Mouse (Mus musculus): Measurements from ENCODE around the gene Zfp719. TPM values are rescaled to one million over a fixed set of nuclear protein-coding genes. Genes with fewer than 3 reads are reported as not detected.

The Zfp719 gene
- polyA plus RNA-seq, 1 experiment from 2014 or later: 8.0 TPM

- H3K4me2 ChIP-seq: no peak overlapping the region
- H3K4me1 ChIP-seq (ENCODE audit: control insufficient read depth, insufficient read depth, low read length): no peaks in the 10 kb centered on the region
- no peaks in the 10 kb centered on the region for H3K9me3 ChIP-seq (replicated peaks; ENCODE audit: control insufficient read depth, low read length)
- H3K27me3 ChIP-seq (ENCODE audit: control insufficient read depth, insufficient read depth, low read length): no peaks in the 10 kb centered on the region
- no peak overlapping the region for H3K9ac ChIP-seq (ENCODE audit: low read depth, low read length)
- 60% methylated on average over 3 of the region's 3 CpGs for WGBS (ENCODE audit: insufficient replicate concordance)
- no peak for ATAC-seq (replicated peaks; ENCODE audit: insufficient number of reproducible peaks, low FRiP score, low TSS enrichment)
- no peak overlapping the region for H3K27ac ChIP-seq (ENCODE audit: low read depth, low read length)
- no peaks in the 10 kb centered on the region for H3K36me3 ChIP-seq (ENCODE audit: control insufficient read depth, insufficient read depth, low read length)
- no peak overlapping the region for H3K4me3 ChIP-seq (ENCODE audit: low read depth, low read length)
Measured at GRCm38 (mm10) chr7:43625065-43625464, 45.7 kb downstream of the Zfp719 start.

DNA sequence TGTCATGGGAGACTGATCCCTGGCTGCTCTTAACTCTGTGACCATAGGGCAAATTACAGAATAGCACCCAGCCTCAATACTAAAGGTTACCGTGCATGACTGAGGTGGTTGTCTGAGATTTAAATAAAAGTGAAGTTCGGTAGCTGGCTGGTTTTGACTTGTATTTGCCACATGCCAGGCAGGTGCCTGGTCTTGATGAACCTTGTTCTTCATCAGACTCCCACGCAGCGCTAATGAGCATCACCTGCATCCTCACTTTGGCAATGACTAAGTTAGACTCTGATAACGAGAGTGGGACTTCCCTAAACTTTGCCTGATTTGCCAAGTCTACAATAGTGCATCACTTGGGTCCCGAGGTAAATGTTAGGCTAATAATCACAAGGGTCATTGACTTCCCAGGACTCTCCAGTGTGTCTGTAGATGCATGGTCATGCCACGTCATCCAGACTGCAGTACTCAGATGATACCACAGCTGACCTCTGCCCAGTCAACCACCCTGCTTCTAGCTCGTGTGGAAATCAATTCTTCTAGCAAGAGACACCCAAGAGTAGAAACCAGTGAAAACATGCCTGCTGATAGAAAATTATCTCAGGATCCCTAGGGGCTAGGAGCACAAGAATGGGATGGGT, 46.5 kb downstream of the Zfp719 start:
- no peak overlapping the region for H3K9ac ChIP-seq (ENCODE audit: low read depth, low read length)
- H3K4me1 ChIP-seq (ENCODE audit: control insufficient read depth, insufficient read depth, low read length): no peaks in the 10 kb centered on the region
- H3K27ac ChIP-seq (ENCODE audit: low read depth, low read length): no peak overlapping the region
- 81% methylated on average over 8 of the region's 8 CpGs for WGBS (ENCODE audit: insufficient replicate concordance)
- no peaks in the 10 kb centered on the region for H3K27me3 ChIP-seq (ENCODE audit: control insufficient read depth, insufficient read depth, low read length)
- no peak overlapping the region for H3K4me2 ChIP-seq
- H3K36me3 ChIP-seq (ENCODE audit: control insufficient read depth, insufficient read depth, low read length): no peaks in the 10 kb centered on the region
- H3K9me3 ChIP-seq (replicated peaks; ENCODE audit: control insufficient read depth, low read length): no peaks in the 10 kb centered on the region
- no peak for ATAC-seq (replicated peaks; ENCODE audit: insufficient number of reproducible peaks, low FRiP score, low TSS enrichment)
- H3K4me3 ChIP-seq (ENCODE audit: low read depth, low read length): no peak overlapping the region

- no peak for ATAC-seq (replicated peaks; ENCODE audit: insufficient number of reproducible peaks, low FRiP score, low TSS enrichment)
- Histone ChIP-seq H3K4me2 (no peak overlapping the region), H3K9me3 (replicated peaks; ENCODE audit: control insufficient read depth, low read length) (no peaks in the 10 kb centered on the region), H3K27ac (ENCODE audit: low read depth, low read length) (no peak overlapping the region), H3K4me3 (ENCODE audit: low read depth, low read length) (no peak overlapping the region), H3K27me3 (ENCODE audit: control insufficient read depth, insufficient read depth, low read length) (no peaks in the 10 kb centered on the region), H3K9ac (ENCODE audit: low read depth, low read length) (no peak overlapping the region), H3K36me3 (ENCODE audit: control insufficient read depth, insufficient read depth, low read length) (no peaks in the 10 kb centered on the region), H3K4me1 (ENCODE audit: control insufficient read depth, insufficient read depth, low read length) (no peaks in the 10 kb centered on the region)
- WGBS (ENCODE audit: insufficient replicate concordance): 77% methylated on average over 4 of the region's 4 CpGs
Measured at GRCm38 (mm10) chr7:43633940-43634339, 54.5 kb downstream of the Zfp719 start.

GRCm38 (mm10) chr7:43634500-43634899, 55.1 kb downstream of the Zfp719 start, which contains the start of gene Ceacam18:
Gene Ceacam18, plus strand, starts transcription at chr7:43634707.
- H3K4me1 ChIP-seq (ENCODE audit: control insufficient read depth, insufficient read depth, low read length): no peaks in the 10 kb centered on the region
- H3K4me3 ChIP-seq (ENCODE audit: low read depth, low read length): no peak within 1 kb of the TSS
- no peak within 1 kb of the TSS for H3K4me2 ChIP-seq
- H3K27me3 ChIP-seq (ENCODE audit: control insufficient read depth, insufficient read depth, low read length): no peaks in the 10 kb centered on the region
- no peaks in the 10 kb centered on the region for H3K9me3 ChIP-seq (replicated peaks; ENCODE audit: control insufficient read depth, low read length)
- no peak within 1 kb of the TSS for H3K27ac ChIP-seq (ENCODE audit: low read depth, low read length)
- no peaks in the 10 kb centered on the region for H3K36me3 ChIP-seq (ENCODE audit: control insufficient read depth, insufficient read depth, low read length)
- 64% methylated on average over 6 of the region's 6 CpGs for WGBS (ENCODE audit: insufficient replicate concordance)
- no peak for ATAC-seq (replicated peaks; ENCODE audit: insufficient number of reproducible peaks, low FRiP score, low TSS enrichment)
- H3K9ac ChIP-seq (ENCODE audit: low read depth, low read length): no peak within 1 kb of the TSS

- no peak overlapping the region for H3K27ac ChIP-seq (ENCODE audit: low read depth, low read length)
- WGBS (ENCODE audit: insufficient replicate concordance): 59% methylated on average over 2 of the region's 2 CpGs
- H3K36me3 ChIP-seq (ENCODE audit: control insufficient read depth, insufficient read depth, low read length): no peaks in the 10 kb centered on the region
- ATAC-seq (replicated peaks; ENCODE audit: insufficient number of reproducible peaks, low FRiP score, low TSS enrichment): no peak
- no peaks in the 10 kb centered on the region for H3K4me1 ChIP-seq (ENCODE audit: control insufficient read depth, insufficient read depth, low read length)
- H3K9me3 ChIP-seq (replicated peaks; ENCODE audit: control insufficient read depth, low read length): no peaks in the 10 kb centered on the region
- H3K27me3 ChIP-seq (ENCODE audit: control insufficient read depth, insufficient read depth, low read length): no peaks in the 10 kb centered on the region
- H3K9ac ChIP-seq (ENCODE audit: low read depth, low read length): no peak overlapping the region
- H3K4me3 ChIP-seq (ENCODE audit: low read depth, low read length): no peak overlapping the region
- H3K4me2 ChIP-seq: no peak overlapping the region
Measured at GRCm38 (mm10) chr7:43636194-43636593, 56.8 kb downstream of the Zfp719 start.

DNA sequence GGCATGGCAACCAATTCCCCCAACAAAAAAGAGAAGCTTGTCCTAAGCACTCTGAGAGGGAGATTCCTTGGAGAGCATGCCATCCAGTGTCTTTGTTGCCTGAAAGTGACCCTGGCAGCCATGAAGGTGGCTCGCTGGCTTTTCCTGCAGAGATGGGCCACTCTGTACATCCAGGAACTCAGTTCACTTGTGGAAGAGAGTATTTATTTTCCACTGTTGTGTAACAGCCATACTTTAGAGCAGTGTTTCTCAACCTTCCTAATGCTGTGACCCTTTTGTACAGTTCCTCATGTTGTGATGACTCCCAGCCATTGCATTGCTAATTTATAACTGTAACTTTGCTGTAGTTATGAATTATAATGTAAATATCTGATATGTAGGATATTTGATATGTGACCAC, 57.7 kb downstream of the Zfp719 start:
- 73% methylated on average over 1 of the region's 1 CpGs for WGBS (ENCODE audit: insufficient replicate concordance)
- no peaks in the 10 kb centered on the region for H3K36me3 ChIP-seq (ENCODE audit: control insufficient read depth, insufficient read depth, low read length)
- H3K9me3 ChIP-seq (replicated peaks; ENCODE audit: control insufficient read depth, low read length): no peaks in the 10 kb centered on the region
- no peak overlapping the region for H3K27ac ChIP-seq (ENCODE audit: low read depth, low read length)
- no peak for ATAC-seq (replicated peaks; ENCODE audit: insufficient number of reproducible peaks, low FRiP score, low TSS enrichment)
- H3K4me2 ChIP-seq: no peak overlapping the region
- no peaks in the 10 kb centered on the region for H3K27me3 ChIP-seq (ENCODE audit: control insufficient read depth, insufficient read depth, low read length)
- no peak overlapping the region for H3K4me3 ChIP-seq (ENCODE audit: low read depth, low read length)
- H3K4me1 ChIP-seq (ENCODE audit: control insufficient read depth, insufficient read depth, low read length): no peaks in the 10 kb centered on the region
- H3K9ac ChIP-seq (ENCODE audit: low read depth, low read length): no peak overlapping the region

GRCm38 (mm10) chr7:43642587-43642986, 63.2 kb downstream of the Zfp719 start:
- no peaks in the 10 kb centered on the region for H3K36me3 ChIP-seq (ENCODE audit: control insufficient read depth, insufficient read depth, low read length)
- no peaks in the 10 kb centered on the region for H3K9me3 ChIP-seq (replicated peaks; ENCODE audit: control insufficient read depth, low read length)
- no peaks in the 10 kb centered on the region for H3K4me1 ChIP-seq (ENCODE audit: control insufficient read depth, insufficient read depth, low read length)
- H3K9ac ChIP-seq (ENCODE audit: low read depth, low read length): no peak overlapping the region
- no peaks in the 10 kb centered on the region for H3K27me3 ChIP-seq (ENCODE audit: control insufficient read depth, insufficient read depth, low read length)
- ATAC-seq (replicated peaks; ENCODE audit: insufficient number of reproducible peaks, low FRiP score, low TSS enrichment): no peak
- H3K4me2 ChIP-seq: no peak overlapping the region
- H3K4me3 ChIP-seq (ENCODE audit: low read depth, low read length): no peak overlapping the region
- WGBS (ENCODE audit: insufficient replicate concordance): 70% methylated on average over 5 of the region's 5 CpGs
- no peak overlapping the region for H3K27ac ChIP-seq (ENCODE audit: low read depth, low read length)

Other genes starting within 250 kb of the Zfp719 start
- gene Siglecf, start 228.3 kb upstream of the Zfp719 start, polyA plus RNA-seq (2014; fragmentation: Nextera tagmentation; extraction: Ambion mirVana): 0.54 TPM in 1 of 2 replicates, not detected in the other
- gene Siglecg, start 171.4 kb upstream of the Zfp719 start, polyA plus RNA-seq (2014; fragmentation: Nextera tagmentation; extraction: Ambion mirVana): 0.24 TPM in 1 of 2 replicates, not detected in the other
- gene Lim2, start 151.9 kb upstream of the Zfp719 start, polyA plus RNA-seq (2014; fragmentation: Nextera tagmentation; extraction: Ambion mirVana): not detected in 2 replicates
- gene Nkg7, start 142.5 kb upstream of the Zfp719 start, polyA plus RNA-seq (2014; fragmentation: Nextera tagmentation; extraction: Ambion mirVana): 0.82 TPM in 1 of 2 replicates, not detected in the other
- gene Cldnd2, start 138.8 kb upstream of the Zfp719 start, polyA plus RNA-seq (2014; fragmentation: Nextera tagmentation; extraction: Ambion mirVana): not detected in 2 replicates
- 538 and 556 TPM in 2 replicates for gene Etfb, start 135.5 kb upstream of the Zfp719 start, polyA plus RNA-seq (2014; fragmentation: Nextera tagmentation; extraction: Ambion mirVana)
- not detected in 2 replicates for gene Gm45233, start 135.5 kb upstream of the Zfp719 start, polyA plus RNA-seq (2014; fragmentation: Nextera tagmentation; extraction: Ambion mirVana)
- gene Vsig10l, start 116.5 kb upstream of the Zfp719 start, polyA plus RNA-seq (2014; fragmentation: Nextera tagmentation; extraction: Ambion mirVana): 0.99 and 1.9 TPM in 2 replicates
- gene Iglon5, start 89.5 kb upstream of the Zfp719 start, polyA plus RNA-seq (2014; fragmentation: Nextera tagmentation; extraction: Ambion mirVana): 0.10 and 0.11 TPM in 2 replicates
- not detected in 2 replicates for gene 4931406B18Rik, start 73.7 kb upstream of the Zfp719 start, polyA plus RNA-seq (2014; fragmentation: Nextera tagmentation; extraction: Ambion mirVana)
- gene Cd33, start 35.2 kb upstream of the Zfp719 start, polyA plus RNA-seq (2014; fragmentation: Nextera tagmentation; extraction: Ambion mirVana): 0.44 and 0.79 TPM in 2 replicates
- gene Zfp658, start 17.4 kb upstream of the Zfp719 start, polyA plus RNA-seq (2014; fragmentation: Nextera tagmentation; extraction: Ambion mirVana): 1.2 and 1.9 TPM in 2 replicates
- 0.21 TPM in 1 of 2 replicates, not detected in the other for gene Zfp819, start 27.6 kb downstream of the Zfp719 start, polyA plus RNA-seq (2014; fragmentation: Nextera tagmentation; extraction: Ambion mirVana)
- gene Ceacam18, start 55.1 kb downstream of the Zfp719 start, polyA plus RNA-seq (2014; fragmentation: Nextera tagmentation; extraction: Ambion mirVana): not detected in 2 replicates
- gene Siglece, start 80.6 kb downstream of the Zfp719 start, polyA plus RNA-seq (2014; fragmentation: Nextera tagmentation; extraction: Ambion mirVana): 0.23 and 0.37 TPM in 2 replicates
- gene Ctu1, start 92.4 kb downstream of the Zfp719 start, polyA plus RNA-seq (2014; fragmentation: Nextera tagmentation; extraction: Ambion mirVana): 4.2 and 5.1 TPM in 2 replicates
- gene Klk14, start 110.8 kb downstream of the Zfp719 start, polyA plus RNA-seq (2014; fragmentation: Nextera tagmentation; extraction: Ambion mirVana): not detected in 2 replicates
- gene Klk13, start 133.0 kb downstream of the Zfp719 start, polyA plus RNA-seq (2014; fragmentation: Nextera tagmentation; extraction: Ambion mirVana): 0.70 and 0.83 TPM in 2 replicates
- gene Klk12, start 189.3 kb downstream of the Zfp719 start, polyA plus RNA-seq (2014; fragmentation: Nextera tagmentation; extraction: Ambion mirVana): not detected in 2 replicates
- gene Klk11, start 195.0 kb downstream of the Zfp719 start, polyA plus RNA-seq (2014; fragmentation: Nextera tagmentation; extraction: Ambion mirVana): not detected in 2 replicates
- 0.26 TPM in 1 of 2 replicates, not detected in the other for gene Klk10, start 201.4 kb downstream of the Zfp719 start, polyA plus RNA-seq (2014; fragmentation: Nextera tagmentation; extraction: Ambion mirVana)
- gene Klk9, start 212.3 kb downstream of the Zfp719 start, polyA plus RNA-seq (2014; fragmentation: Nextera tagmentation; extraction: Ambion mirVana): not detected in 2 replicates
- 26.3 and 32.1 TPM in 2 replicates for gene Klk8, start 218.0 kb downstream of the Zfp719 start, polyA plus RNA-seq (2014; fragmentation: Nextera tagmentation; extraction: Ambion mirVana)
- 0.09 TPM in 1 of 2 replicates, not detected in the other for gene Klk7, start 231.7 kb downstream of the Zfp719 start, polyA plus RNA-seq (2014; fragmentation: Nextera tagmentation; extraction: Ambion mirVana)
- gene Klk6, start 244.9 kb downstream of the Zfp719 start, polyA plus RNA-seq (2014; fragmentation: Nextera tagmentation; extraction: Ambion mirVana): not detected in 2 replicates